Mouse (Mus musculus) hindbrain, embryonic 16.5 days (tissue): Measurements from ENCODE around the gene Abhd5. TPM values are rescaled to one million over a fixed set of nuclear protein-coding genes. Genes with fewer than 3 reads are reported as not detected.

Experiments
- ATAC-seq: fragments of 200-750 bp; cut with Nextera tagmentation; 2 replicates; pipeline ENCODE4 v1.8.0; 2017; ENCODE audit warnings: moderate TSS enrichment, moderate library complexity
- H3K27ac ChIP-seq: fragments of 300-500 bp; sonication (generic); 2 replicates; pipeline ENCODE4 v1.5.1; 2014; ENCODE audit warnings: low read depth, mild to moderate bottlenecking, control low read depth, low read length, moderate library complexity
- H3K27me3 ChIP-seq: fragments of 300-500 bp; sonication (generic); replicated peaks from 2 replicates; pipeline ENCODE4 v1.6.1; 2014; ENCODE audit warnings: low read length; ENCODE audit not compliant: control insufficient read depth, insufficient read depth
- H3K36me3 ChIP-seq: fragments of 300-500 bp; sonication (generic); 2 replicates; pipeline ENCODE4 v1.6.1; 2014; ENCODE audit warnings: mild to moderate bottlenecking, low read length, moderate library complexity, mixed read lengths; ENCODE audit not compliant: control insufficient read depth, insufficient read depth
- H3K4me1 ChIP-seq: fragments of 300-500 bp; sonication (generic); 2 replicates; pipeline ENCODE4 v1.6.1; 2014; ENCODE audit warnings: low read depth, low read length; ENCODE audit not compliant: control insufficient read depth, insufficient read depth
- H3K4me2 ChIP-seq: fragments of 300-500 bp; sonication (generic); 2 replicates; pipeline ENCODE4 v1.6.1; 2014; ENCODE audit warnings: mild to moderate bottlenecking, low read length, control low read depth, moderate library complexity
- H3K4me3 ChIP-seq: fragments of 300-500 bp; sonication (generic); 2 replicates; pipeline ENCODE4 v1.5.1; 2014; ENCODE audit warnings: mild to moderate bottlenecking, low read length, control low read depth, moderate library complexity
- H3K9ac ChIP-seq: fragments of 300-500 bp; sonication (generic); 2 replicates; pipeline ENCODE4 v1.6.1; 2014; ENCODE audit warnings: low read depth, mild to moderate bottlenecking, control low read depth, low read length, moderate library complexity
- H3K9me3 ChIP-seq: fragments of 300-500 bp; sonication (generic); 2 replicates; pipeline ENCODE4 v1.6.1; 2014; ENCODE audit warnings: mild to moderate bottlenecking, low read length, moderate library complexity; ENCODE audit not compliant: control insufficient read depth
- WGBS: fragments of 180-500 bp; shearing (Covaris S2); extraction: QIAGEN DNeasy Blood & Tissue Kit; methylation state at CpG from one replicate; pipeline ENCODE4 v1.1.7; 2014; 5-methylcytosine and 5-hydroxymethylcytosine counted together
- polyA plus RNA-seq: library from polyadenylated mRNA; unstranded; fragments of >200 nt; fragmentation: Nextera tagmentation; extraction: Ambion mirVana; gene quantifications from 2 replicates; pipeline ENCODE4 v1.2.1, GENCODE M21; 2015

Abhd5 gene
- polyA plus RNA-seq, 1 experiment from 2014 or later = 27.0 TPM

DNA sequence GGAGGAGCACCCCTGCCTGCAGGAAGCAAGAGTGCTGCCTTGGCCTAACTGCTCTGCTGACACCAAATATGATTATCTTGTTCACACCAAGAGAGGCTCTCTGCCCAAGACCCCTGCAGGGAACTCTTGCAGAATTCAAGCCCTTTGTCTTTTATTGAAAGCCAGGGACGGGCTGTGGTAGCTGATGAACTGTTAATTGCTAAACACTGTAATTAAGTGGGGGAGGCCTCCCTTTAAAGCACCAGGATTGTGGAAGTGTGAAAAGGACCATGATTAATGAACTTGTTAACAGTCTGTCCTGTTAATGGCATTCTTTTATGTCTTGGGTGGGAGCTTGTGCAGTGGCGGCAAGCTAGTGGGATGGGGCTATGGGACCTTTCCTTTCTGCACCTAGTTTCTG, 65.2 kb downstream of the Abhd5 start:
- Histone ChIP-seq H3K4me3 (no peak overlapping the region), H3K27me3 (no peaks in the 10 kb centered on the region), H3K36me3 (no peaks in the 10 kb centered on the region), H3K4me2 (no peak overlapping the region), H3K4me1 (no peaks in the 10 kb centered on the region), H3K9me3 (no peaks in the 10 kb centered on the region), H3K27ac (no peak overlapping the region), H3K9ac (no peak overlapping the region)
- ATAC-seq = no peak
- WGBS = 15% methylated on average over 2 of the region's 2 CpGs

DNA sequence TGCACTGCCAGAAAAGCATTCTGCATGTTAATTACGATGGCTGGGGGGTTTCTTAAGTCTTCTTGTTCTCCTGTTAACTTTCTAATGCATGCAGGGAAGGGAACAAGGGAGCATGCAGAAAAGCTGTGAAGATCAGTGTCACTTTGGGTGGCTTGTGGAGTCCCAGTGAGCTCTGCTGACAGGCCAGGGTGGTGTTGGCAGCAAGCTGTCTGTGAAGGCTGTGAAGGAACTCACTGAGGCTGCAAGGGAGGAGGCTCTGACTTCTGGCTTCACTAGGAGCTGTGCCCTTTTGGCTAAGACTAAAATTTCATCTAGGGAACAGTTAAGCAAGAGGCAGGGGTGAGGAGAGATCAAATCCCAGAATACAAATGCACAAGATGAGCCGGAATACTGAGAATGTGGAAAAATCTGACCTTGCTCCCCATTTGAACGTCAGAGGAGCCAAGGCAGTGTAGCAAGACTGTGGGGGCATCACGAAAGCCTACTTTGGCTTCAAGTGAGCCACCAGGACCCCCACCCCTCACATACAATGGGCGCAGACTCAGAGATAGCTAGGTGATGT, 68.9 kb downstream of the Abhd5 start:
- no peak overlapping the region for H3K4me2 ChIP-seq
- no peaks in the 10 kb centered on the region for H3K9me3 ChIP-seq
- no peak for ATAC-seq
- H3K9ac ChIP-seq = no peak overlapping the region
- no peak overlapping the region for H3K4me3 ChIP-seq
- WGBS = 82% methylated on average over 5 of the region's 5 CpGs
- peaks cover 2% of the 10 kb centered on the region; the same call in 1 of the 2 replicates for H3K27me3 ChIP-seq
- no peaks in the 10 kb centered on the region for H3K4me1 ChIP-seq
- no peak overlapping the region for H3K27ac ChIP-seq
- H3K36me3 ChIP-seq = no peaks in the 10 kb centered on the region

DNA sequence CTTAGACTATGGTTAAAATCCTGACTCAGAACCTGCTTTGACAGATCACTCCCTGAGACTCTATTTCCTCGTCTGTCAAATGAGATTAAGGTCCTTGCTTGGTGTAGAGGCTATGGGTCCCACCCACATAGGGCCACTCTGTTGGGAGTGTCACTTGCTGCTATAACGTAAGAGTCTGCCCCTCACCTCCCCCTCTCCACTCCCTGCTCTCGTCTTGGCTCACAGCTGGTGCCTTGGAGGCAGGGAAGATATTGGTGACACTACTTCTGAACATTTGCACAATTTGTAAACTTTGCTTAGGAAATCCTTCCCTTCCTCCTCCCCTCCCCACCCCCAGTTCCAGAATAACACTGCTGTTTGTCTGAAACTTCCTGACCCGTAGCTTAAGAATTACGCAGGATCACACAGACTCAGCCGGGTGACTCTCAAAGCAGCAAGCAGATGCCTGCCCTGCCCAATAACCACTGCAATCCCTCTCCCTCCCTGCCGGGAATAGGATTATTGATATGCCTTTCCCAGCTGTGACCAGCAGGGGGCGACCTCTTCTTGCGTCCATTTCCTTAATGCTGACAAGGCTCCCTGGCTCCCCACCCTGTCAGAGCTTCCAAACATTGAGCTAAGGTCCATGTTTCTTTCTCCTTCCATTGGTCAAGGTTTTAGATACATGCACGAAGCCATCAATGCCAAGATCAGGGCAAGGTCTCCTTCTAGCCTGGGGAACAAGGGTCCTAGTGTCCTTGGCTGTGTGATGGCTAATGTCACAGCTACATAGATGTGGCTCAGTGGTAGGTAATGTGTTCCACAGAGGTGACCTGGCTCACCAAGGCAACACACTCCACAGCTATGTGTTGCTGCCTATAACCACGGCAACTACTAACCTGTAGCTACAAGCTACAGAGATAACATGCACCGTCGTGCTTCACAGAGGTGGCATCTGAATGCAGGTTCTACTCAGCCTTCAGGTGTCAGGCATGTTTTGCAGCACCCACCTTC, 69.7 kb downstream of the Abhd5 start:
- peak; percentile 77 for ATAC-seq
- Histone ChIP-seq H3K9me3 (no peaks in the 10 kb centered on the region), H3K36me3 (no peaks in the 10 kb centered on the region), H3K4me2 (no peak overlapping the region), H3K4me1 (no peaks in the 10 kb centered on the region), H3K4me3 (no peak overlapping the region), H3K27me3 (peaks cover 2% of the 10 kb centered on the region; the same call in 1 of the 2 replicates), H3K9ac (no peak overlapping the region), H3K27ac (no peak overlapping the region)
- WGBS = 26% methylated on average over 13 of the region's 13 CpGs

DNA sequence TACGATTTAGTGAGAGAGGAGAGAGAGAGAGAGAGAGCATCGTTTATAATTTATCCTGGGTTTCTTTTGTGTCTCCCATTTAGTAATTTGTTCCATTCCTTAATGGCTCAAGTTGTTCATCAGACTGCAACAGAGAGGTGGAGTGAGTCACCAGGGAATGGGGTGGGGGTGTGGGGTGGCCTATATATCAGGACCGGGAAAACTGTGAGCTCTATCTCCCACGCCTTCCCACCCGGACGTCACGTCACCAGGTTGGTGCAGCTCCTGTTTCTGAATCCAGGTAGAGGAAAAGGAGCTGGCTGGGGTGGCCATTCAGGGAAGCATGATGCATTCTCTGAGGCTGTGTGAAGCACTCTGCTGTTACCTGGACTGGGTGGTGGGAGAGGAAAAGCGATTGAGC, 70.5 kb downstream of the Abhd5 start:
- H3K27me3 ChIP-seq = peaks cover 2% of the 10 kb centered on the region; the same call in 1 of the 2 replicates
- WGBS = 84% methylated on average over 8 of the region's 8 CpGs

DNA sequence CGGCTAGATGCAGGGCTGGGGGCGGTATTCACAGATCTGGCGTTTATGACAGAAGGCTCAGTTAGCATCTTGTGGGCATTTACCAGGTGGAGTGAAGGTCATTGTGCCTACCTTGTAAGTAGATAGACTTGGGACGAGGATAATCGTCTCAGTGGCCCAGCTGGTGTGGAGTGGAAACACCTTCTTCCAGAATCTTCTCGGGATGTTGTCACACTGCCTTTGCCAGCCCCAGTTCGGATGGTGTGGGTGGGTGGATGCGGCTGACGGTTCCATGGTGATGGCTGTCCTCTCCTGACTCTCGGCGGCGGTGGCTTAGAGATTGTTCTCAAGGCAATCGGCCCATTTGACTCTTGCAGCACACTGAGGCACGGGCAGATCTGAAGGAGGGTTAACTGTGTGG, 71.3 kb downstream of the Abhd5 start:
- Histone ChIP-seq H3K4me2 (no peak overlapping the region), H3K9me3 (no peaks in the 10 kb centered on the region), H3K4me1 (no peaks in the 10 kb centered on the region), H3K4me3 (no peak overlapping the region), H3K36me3 (no peaks in the 10 kb centered on the region), H3K27ac (no peak overlapping the region), H3K9ac (no peak overlapping the region), H3K27me3 (peaks cover 2% of the 10 kb centered on the region; the same call in 1 of the 2 replicates)
- ATAC-seq = no peak
- WGBS = 89% methylated on average over 14 of the region's 14 CpGs

More for the DNA sequence above, 70.5 kb downstream of the Abhd5 start:
- no peaks in the 10 kb centered on the region for H3K9me3 ChIP-seq
- H3K36me3 ChIP-seq = no peaks in the 10 kb centered on the region
- ATAC-seq = no peak
- H3K4me3 ChIP-seq = no peak overlapping the region
- no peak overlapping the region for H3K27ac ChIP-seq
- no peak overlapping the region for H3K4me2 ChIP-seq
- H3K9ac ChIP-seq = no peak overlapping the region
- no peaks in the 10 kb centered on the region for H3K4me1 ChIP-seq

DNA sequence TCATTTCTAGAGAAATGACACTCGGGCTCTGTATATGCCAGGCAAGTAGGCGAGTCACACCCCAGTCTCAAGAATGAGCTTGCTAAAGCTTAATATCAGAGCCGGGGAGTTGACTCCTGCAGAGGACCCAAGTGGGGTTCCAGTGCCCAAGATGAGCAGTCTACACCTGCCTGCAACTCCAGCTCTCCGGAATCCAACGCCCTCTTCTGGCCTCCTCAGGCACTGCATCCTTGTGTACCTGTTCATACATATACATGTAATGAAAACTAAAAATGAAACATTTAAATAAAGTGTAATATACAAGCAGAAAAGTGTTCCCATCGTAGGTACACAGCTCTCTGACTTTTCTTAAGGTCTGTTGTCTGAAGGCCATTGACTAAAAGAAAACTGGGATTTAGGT, 71.7 kb downstream of the Abhd5 start:
- peaks cover 2% of the 10 kb centered on the region; the same call in 1 of the 2 replicates for H3K27me3 ChIP-seq
- H3K36me3 ChIP-seq = no peaks in the 10 kb centered on the region
- WGBS = 62% methylated on average over 6 of the region's 6 CpGs
- no peak overlapping the region for H3K4me3 ChIP-seq
- no peak overlapping the region for H3K9ac ChIP-seq
- no peak for ATAC-seq
- no peaks in the 10 kb centered on the region for H3K4me1 ChIP-seq
- no peak overlapping the region for H3K27ac ChIP-seq
- H3K4me2 ChIP-seq = no peak overlapping the region
- no peaks in the 10 kb centered on the region for H3K9me3 ChIP-seq

DNA sequence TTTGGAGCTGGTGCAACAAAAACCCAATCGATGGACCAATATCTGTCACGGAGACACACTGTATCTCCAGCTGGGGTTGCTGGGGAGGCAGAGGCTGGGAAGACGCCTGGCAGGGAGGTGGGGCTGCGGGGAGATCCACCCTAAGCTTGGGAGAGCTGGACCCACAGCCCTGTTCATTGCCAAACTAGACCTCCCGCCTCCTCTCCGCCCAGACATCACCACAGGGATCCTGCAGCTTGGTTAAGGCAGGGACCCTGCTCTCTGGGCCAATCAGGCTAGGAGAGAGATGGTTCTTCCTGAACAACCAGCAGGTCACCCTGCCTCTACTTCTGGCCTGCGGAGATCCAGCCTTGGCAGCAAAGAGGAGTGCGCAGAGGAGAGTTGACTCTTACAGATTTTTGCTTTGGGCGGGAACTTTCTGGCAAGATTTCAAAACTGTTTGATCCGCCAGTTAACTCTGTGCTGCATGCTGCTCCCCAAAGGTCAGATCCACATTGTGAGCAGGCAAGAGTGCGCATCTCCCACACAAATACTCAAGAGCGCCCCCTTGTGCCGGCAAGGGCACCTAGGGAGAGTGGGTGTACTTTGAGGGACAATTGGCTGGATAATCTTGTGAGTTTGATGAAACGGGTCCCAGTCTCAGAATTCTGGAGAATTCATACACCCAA, 73.7 kb downstream of the Abhd5 start:
- H3K9me3 ChIP-seq = no peaks in the 10 kb centered on the region
- H3K4me2 ChIP-seq = no peak overlapping the region
- WGBS = 45% methylated on average over 14 of the region's 14 CpGs
- H3K27me3 ChIP-seq = peaks cover 2% of the 10 kb centered on the region; the same call in 1 of the 2 replicates
- no peak overlapping the region for H3K27ac ChIP-seq
- no peaks in the 10 kb centered on the region for H3K4me1 ChIP-seq
- no peak overlapping the region for H3K4me3 ChIP-seq
- H3K36me3 ChIP-seq = no peaks in the 10 kb centered on the region
- ATAC-seq = no peak
- H3K9ac ChIP-seq = no peak overlapping the region

DNA sequence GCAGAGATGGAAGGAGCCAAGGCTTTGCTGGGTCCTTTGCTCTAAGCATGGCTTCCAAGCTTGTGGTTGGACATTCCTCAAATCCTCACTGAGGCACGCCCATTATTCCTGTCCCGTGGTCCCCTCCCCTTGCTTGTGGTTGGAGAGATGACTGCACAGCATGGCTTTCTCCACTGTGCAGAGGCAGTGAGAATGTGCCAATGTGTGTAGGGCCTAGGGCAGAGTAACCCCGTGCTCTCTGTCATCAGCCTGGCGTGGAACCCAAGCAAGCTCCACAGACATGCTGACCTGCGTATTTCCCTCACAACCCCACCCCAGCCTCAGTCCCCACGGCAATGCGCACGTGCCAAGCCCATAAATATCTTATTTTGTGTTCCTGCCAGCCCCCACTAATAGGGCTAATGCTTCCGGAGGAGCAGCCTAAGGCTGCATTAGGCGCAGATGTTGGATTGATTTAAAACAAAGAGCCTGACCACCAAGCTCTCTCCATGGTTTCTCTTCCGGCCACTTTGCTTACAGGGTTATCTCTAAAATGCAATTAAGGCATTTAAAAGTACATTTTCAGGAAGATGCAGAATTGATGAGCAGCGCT, 77.7 kb downstream of the Abhd5 start:
- Histone ChIP-seq H3K4me2 (no peak overlapping the region), H3K27me3 (no peaks in the 10 kb centered on the region), H3K9ac (no peak overlapping the region), H3K9me3 (no peaks in the 10 kb centered on the region), H3K36me3 (no peaks in the 10 kb centered on the region), H3K27ac (no peak overlapping the region), H3K4me1 (no peaks in the 10 kb centered on the region), H3K4me3 (no peak overlapping the region)
- 75% methylated on average over 12 of the region's 12 CpGs for WGBS
- no peak for ATAC-seq
